Mouse (Mus musculus) mammary gland, adult 2 months (tissue): ENCODE results near the gene Zcchc7. TPM values are rescaled to one million over a fixed set of nuclear protein-coding genes. Genes with fewer than 3 reads are reported as not detected.

ENCODE experiments used
- polyA plus RNA-seq: library from polyadenylated mRNA; depleted of rRNA; stranded (reverse); fragments of >200 nt; gene quantifications from 2 replicates; pipeline ENCODE4 v1.2.3, GENCODE M21; 2012; ENCODE audit warnings: low replicate concordance; rRNA removed

Gene Zcchc7
- 9.4 and 20.4 TPM in 2 replicates for polyA plus RNA-seq

DNA sequence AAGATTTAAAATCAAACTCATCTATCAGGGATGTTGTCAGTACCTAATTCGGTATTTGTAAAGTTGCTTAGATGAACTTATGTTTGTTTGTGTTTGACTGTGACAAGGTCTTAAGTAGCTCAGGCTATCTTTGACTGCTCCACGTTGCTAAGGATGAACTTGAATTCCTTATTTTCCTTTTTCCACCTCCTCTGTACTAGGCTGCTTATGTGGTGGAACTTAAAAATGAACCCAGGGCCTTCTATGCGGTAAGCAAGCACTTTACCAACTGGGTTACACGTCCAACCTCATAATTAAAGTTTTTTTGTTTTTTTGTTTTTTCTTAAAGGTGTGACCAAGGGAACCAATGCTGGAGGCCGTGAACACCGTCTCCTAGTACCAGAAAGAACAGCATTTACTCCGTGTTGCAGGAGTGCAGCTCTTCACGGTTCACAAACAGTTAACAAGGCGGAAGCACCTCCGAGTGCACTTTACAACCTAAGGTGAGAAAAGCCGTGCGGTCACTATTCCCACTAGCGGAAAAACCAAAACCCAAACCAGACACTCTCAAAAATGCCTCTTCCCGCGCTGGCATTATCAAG is at the start of gene Zcchc7:
Gene Zcchc7 (plus strand): TSS at position 325 of the 581 bp plus-strand sequence.

DNA sequence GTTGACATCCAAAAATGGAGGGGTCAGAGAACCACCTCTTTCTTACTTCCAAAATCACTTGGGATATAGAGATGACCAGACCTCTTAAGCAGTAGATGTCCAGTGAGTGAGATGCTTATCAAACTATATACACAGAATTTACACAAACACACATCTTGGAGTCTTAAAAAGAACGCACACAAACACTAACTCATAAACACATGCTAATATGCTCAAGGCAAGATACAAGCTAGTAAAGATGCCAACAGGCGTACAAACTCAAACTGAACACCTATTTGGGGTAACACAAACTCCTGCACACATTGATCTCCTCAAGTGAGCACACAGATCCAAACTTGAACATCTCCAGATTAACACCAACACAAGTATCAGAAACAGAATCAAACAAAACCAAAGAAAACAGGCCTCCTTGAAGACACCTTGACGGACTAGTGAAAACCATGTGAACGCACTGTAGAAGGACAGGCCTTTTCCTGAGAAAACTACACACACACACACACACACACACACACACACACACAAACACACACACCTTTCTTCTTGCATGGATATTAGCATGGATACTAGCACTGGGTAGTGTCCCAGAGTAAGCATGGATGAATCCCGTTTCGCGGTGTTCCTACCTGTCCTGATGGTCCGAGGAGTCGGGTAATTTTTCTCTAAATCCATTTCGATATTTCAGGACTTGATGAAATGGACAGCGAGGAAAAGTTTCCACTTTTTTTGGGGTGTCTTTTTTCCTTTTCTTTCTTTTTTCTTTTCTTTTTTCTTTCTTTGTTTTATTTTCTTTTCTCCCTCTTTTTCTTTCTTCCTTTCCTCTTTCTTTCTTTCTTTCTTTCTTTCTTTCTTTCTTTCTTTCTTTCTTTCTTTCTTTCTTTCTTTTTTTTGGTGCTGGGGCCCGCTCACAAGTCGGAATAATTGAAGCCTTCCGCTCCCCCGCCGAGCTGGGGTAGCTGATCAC is 45.7 kb upstream of the Zcchc7 start, which contains the start of gene Pax5:
Gene Pax5 (minus strand): TSS at position 748 of the 961 bp plus-strand sequence.

DNA sequence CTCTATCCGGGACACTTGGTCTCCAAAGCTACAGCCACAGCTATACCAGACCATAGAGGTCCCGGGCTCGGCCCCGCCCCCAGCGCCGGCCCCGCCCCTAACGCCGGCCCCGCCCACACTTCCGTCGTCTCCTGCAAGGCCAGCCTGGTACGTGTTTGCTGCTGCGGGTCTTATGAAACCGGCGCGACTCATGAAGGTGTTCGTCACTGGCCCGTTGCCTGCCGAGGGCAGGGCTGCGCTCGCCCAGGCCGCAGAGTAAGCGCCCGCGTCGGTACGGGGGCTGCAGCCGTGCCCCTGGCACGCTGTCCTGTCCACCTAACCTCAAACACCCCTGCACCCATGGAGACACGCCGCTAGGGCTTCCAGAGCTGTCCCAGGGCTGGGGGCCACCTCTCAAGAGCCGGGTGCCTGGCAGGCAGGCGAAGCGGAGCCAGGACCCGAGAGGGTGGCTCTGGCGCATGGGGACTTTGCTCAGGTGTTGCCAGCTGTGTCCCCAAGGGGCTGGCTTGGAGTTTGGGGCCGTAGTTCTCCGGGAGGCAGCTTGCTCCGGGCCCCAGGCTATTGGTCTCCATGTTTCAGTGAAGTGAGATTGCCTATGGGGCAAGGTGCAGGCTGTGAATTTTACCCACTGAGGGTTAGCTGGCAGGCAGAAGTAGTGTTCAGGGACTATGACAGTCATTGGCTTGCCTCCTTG is 225.8 kb downstream of the Zcchc7 start, which contains the start of gene Grhpr:
Gene Grhpr (plus strand): TSS at position 116 of the 694 bp plus-strand sequence.

Other genes with a start within 250 kb of the Zcchc7 start
- gene Pax5, start 45.4 kb upstream of the Zcchc7 start, polyA plus RNA-seq: 13.3 and 50.4 TPM in 2 replicates
- 66.6 and 71.2 TPM in 2 replicates for gene Grhpr, start 225.5 kb downstream of the Zcchc7 start, polyA plus RNA-seq